Mouse (Mus musculus) lung, embryonic 14.5 days (tissue): Measurements from ENCODE around the gene Ppfibp1. TPM values are rescaled to one million over a fixed set of nuclear protein-coding genes. Genes with fewer than 3 reads are reported as not detected.

Experiments used
- ATAC-seq: fragments of 200-750 bp; cut with Nextera tagmentation; 2 replicates; pipeline ENCODE4 v1.8.0; 2017; ENCODE audit warnings: mild to moderate bottlenecking, moderate TSS enrichment, moderate library complexity; ENCODE audit not compliant: insufficient read depth
- DNase-seq: peaks from one replicate; pipeline ENCODE4 v3.0.0-alpha.2; 2015
- H3K27ac ChIP-seq: fragments of 300-500 bp; sonication (generic); 2 replicates; pipeline ENCODE4 v1.5.1; 2014; ENCODE audit warnings: low read depth, mild to moderate bottlenecking, moderate library complexity
- H3K27me3 ChIP-seq: fragments of 300-500 bp; sonication (generic); 2 replicates; pipeline ENCODE4 v1.6.1; 2014; ENCODE audit warnings: low read length, control low read depth; ENCODE audit not compliant: insufficient read depth
- H3K36me3 ChIP-seq: fragments of 300-500 bp; sonication (generic); 2 replicates; pipeline ENCODE4 v1.6.1; 2014; ENCODE audit warnings: control low read depth; ENCODE audit not compliant: insufficient read depth
- H3K4me1 ChIP-seq: fragments of 300-500 bp; sonication (generic); 2 replicates; pipeline ENCODE4 v1.6.1; 2014; ENCODE audit warnings: antibody characterized with exemption, control low read depth; ENCODE audit not compliant: insufficient read depth
- H3K4me2 ChIP-seq: fragments of 300-500 bp; sonication (generic); 2 replicates; pipeline ENCODE4 v1.6.1; 2014; ENCODE audit warnings: mild to moderate bottlenecking
- H3K4me3 ChIP-seq: fragments of 300-500 bp; sonication (generic); 2 replicates; pipeline ENCODE4 v1.5.1; 2014; ENCODE audit warnings: low read depth, low read length
- H3K9ac ChIP-seq: fragments of 300-500 bp; sonication (generic); 2 replicates; pipeline ENCODE4 v1.6.1; 2014
- H3K9me3 ChIP-seq: fragments of 300-500 bp; sonication (generic); 2 replicates; pipeline ENCODE4 v1.6.1; 2016; ENCODE audit warnings: low read depth, low read length, control low read depth
- CTCF ChIP-seq: IDR thresholded peaks from 2 replicates; pipeline ENCODE4 v1.5.1; 2016; ENCODE audit warnings: antibody characterized with exemption, low read depth
- WGBS: fragments of 180-500 bp; shearing (Covaris S2); extraction: QIAGEN DNeasy Blood & Tissue Kit; methylation state at CpG from one replicate; pipeline ENCODE4 v1.1.7; 2014; 5-methylcytosine and 5-hydroxymethylcytosine counted together
- polyA plus RNA-seq: library from polyadenylated mRNA; unstranded; fragments of >200 nt; fragmentation: Nextera tagmentation; extraction: Ambion mirVana; gene quantifications from 2 replicates; pipeline ENCODE4 v1.2.1, GENCODE M21; 2014

Gene Ppfibp1
- polyA plus RNA-seq, 1 experiment from 2014 or later: 52.5 TPM

- ATAC-seq (peak; percentile 39; the same call in 1 of the 2 replicates), DNase-seq (no peak)
- Histone ChIP-seq H3K4me1 (no peaks in the 10 kb centered on the region), H3K9me3 (no peaks in the 10 kb centered on the region), H3K36me3 (no peaks in the 10 kb centered on the region), H3K27me3 (no peaks in the 10 kb centered on the region), H3K9ac (no peak overlapping the region), H3K4me3 (no peak overlapping the region), H3K4me2 (no peak overlapping the region), H3K27ac (no peak overlapping the region)
- WGBS: 33% methylated on average over 12 of the region's 12 CpGs
- TF ChIP-seq CTCF: no peak
These were observed 78.2 kb downstream of the Ppfibp1 start for GRCm38 (mm10) chr6:146966446-146967019.

- Histone ChIP-seq H3K4me1 (no peaks in the 10 kb centered on the region), H3K4me3 (no peak overlapping the region), H3K9ac (no peak overlapping the region), H3K4me2 (no peak overlapping the region), H3K27ac (no peak overlapping the region), H3K27me3 (no peaks in the 10 kb centered on the region), H3K9me3 (no peaks in the 10 kb centered on the region), H3K36me3 (no peaks in the 10 kb centered on the region)
- DNase-seq (no peak), ATAC-seq (no peak)
- 55% methylated on average over 6 of the region's 6 CpGs for whole genome bisulfite sequencing
- no peak for TF ChIP-seq CTCF
These were observed 79.5 kb downstream of the Ppfibp1 start for GRCm38 (mm10) chr6:146967836-146968235.

GRCm38 (mm10) chr6:146970811-146971210 is 82.5 kb downstream of the Ppfibp1 start:
- Histone ChIP-seq H3K36me3 (no peaks in the 10 kb centered on the region), H3K4me1 (no peaks in the 10 kb centered on the region), H3K4me2 (no peak overlapping the region), H3K27ac (no peak overlapping the region), H3K9ac (no peak overlapping the region), H3K4me3 (no peak overlapping the region), H3K27me3 (no peaks in the 10 kb centered on the region), H3K9me3 (no peaks in the 10 kb centered on the region)
- no peak for ATAC-seq
- WGBS: 62% methylated on average over 3 of the region's 3 CpGs
- DNase-seq: no peak
- no peak for TF ChIP-seq CTCF

- H3K9me3 ChIP-seq: no peaks in the 10 kb centered on the region
- no peaks in the 10 kb centered on the region for H3K27me3 ChIP-seq
- WGBS: 51% methylated on average over 3 of the region's 3 CpGs
- DNase-seq (no peak), ATAC-seq (no peak)
- no peak overlapping the region for H3K9ac ChIP-seq
- no peak for TF ChIP-seq CTCF
- no peak overlapping the region for H3K4me3 ChIP-seq
- no peaks in the 10 kb centered on the region for H3K36me3 ChIP-seq
- H3K4me1 ChIP-seq: no peaks in the 10 kb centered on the region
- H3K4me2 ChIP-seq: no peak overlapping the region
- no peak overlapping the region for H3K27ac ChIP-seq
These were observed 83.1 kb downstream of the Ppfibp1 start for GRCm38 (mm10) chr6:146971366-146971765.

GRCm38 (mm10) chr6:146972009-146972408 is 83.7 kb downstream of the Ppfibp1 start:
- peaks cover 1% of the 10 kb centered on the region; the same call in 1 of the 2 replicates for H3K36me3 ChIP-seq
- no peak for ATAC-seq
- no peak overlapping the region for H3K27ac ChIP-seq
- H3K27me3 ChIP-seq: no peaks in the 10 kb centered on the region
- WGBS: 61% methylated on average over 6 of the region's 6 CpGs
- H3K9me3 ChIP-seq: no peaks in the 10 kb centered on the region
- TF ChIP-seq CTCF: no peak
- H3K4me1 ChIP-seq: no peaks in the 10 kb centered on the region
- H3K4me2 ChIP-seq: no peak overlapping the region
- no peak for DNase-seq
- no peak overlapping the region for H3K4me3 ChIP-seq
- no peak overlapping the region for H3K9ac ChIP-seq

GRCm38 (mm10) chr6:146972740-146973139 is 84.5 kb downstream of the Ppfibp1 start:
- 25% methylated on average over 1 of the region's 1 CpGs for WGBS
- Histone ChIP-seq H3K9me3 (no peaks in the 10 kb centered on the region), H3K27ac (no peak overlapping the region), H3K36me3 (peaks cover 3% of the 10 kb centered on the region; the same call in 1 of the 2 replicates), H3K4me2 (no peak overlapping the region), H3K4me3 (no peak overlapping the region), H3K27me3 (no peaks in the 10 kb centered on the region), H3K9ac (no peak overlapping the region), H3K4me1 (no peaks in the 10 kb centered on the region)
- no peak for TF ChIP-seq CTCF
- DNase-seq: no peak
- ATAC-seq: no peak

- no peak for TF ChIP-seq CTCF
- Histone ChIP-seq H3K9me3 (no peaks in the 10 kb centered on the region), H3K4me1 (no peaks in the 10 kb centered on the region), H3K4me2 (no peak overlapping the region), H3K4me3 (no peak overlapping the region), H3K27ac (no peak overlapping the region), H3K27me3 (no peaks in the 10 kb centered on the region), H3K36me3 (peaks cover 8% of the 10 kb centered on the region; the same call in 1 of the 2 replicates), H3K9ac (no peak overlapping the region)
- WGBS: 53% methylated on average over 2 of the region's 2 CpGs
- ATAC-seq (no peak), DNase-seq (no peak)
These were observed 85.1 kb downstream of the Ppfibp1 start for GRCm38 (mm10) chr6:146973406-146973805.
